Mouse (Mus musculus) heart, embryonic 11.5 days (tissue): ENCODE measurements at regions not wholly inside any gene's neighbourhood (a gene's known extent, or its start where the extent isn't known, plus 50 kb on each side); places are given as distances from the start of the nearest gene placed in this dataset.
A peak's percentile ranks its signal among the peaks of the same experiment; 100 is the strongest.

Experiments used
- ATAC-seq: fragments of 200-750 bp; cut with Nextera tagmentation; replicated peaks from 2 replicates; pipeline ENCODE4 v1.8.0; 2017; ENCODE audit warnings: moderate library complexity; ENCODE audit not compliant: insufficient number of reproducible peaks, low FRiP score, low TSS enrichment
- H3K27ac ChIP-seq: fragments of 300-500 bp; sonication (generic); 2 replicates; pipeline ENCODE4 v1.5.1; 2014; ENCODE audit warnings: mild to moderate bottlenecking, low read depth, low read length
- H3K27me3 ChIP-seq: fragments of 300-500 bp; sonication (generic); 2 replicates; pipeline ENCODE4 v1.6.1; 2014; ENCODE audit warnings: mild to moderate bottlenecking, low read length, mixed read lengths; ENCODE audit not compliant: control insufficient read depth, insufficient read depth
- H3K36me3 ChIP-seq: fragments of 300-500 bp; sonication (generic); 2 replicates; pipeline ENCODE4 v1.6.1; 2014; ENCODE audit warnings: mild to moderate bottlenecking, low read length, moderate library complexity, mixed read lengths; ENCODE audit not compliant: control insufficient read depth, insufficient read depth
- H3K4me1 ChIP-seq: fragments of 300-500 bp; sonication (generic); 2 replicates; pipeline ENCODE4 v1.6.1; 2014; ENCODE audit warnings: low read length; ENCODE audit not compliant: control insufficient read depth, insufficient read depth
- H3K4me2 ChIP-seq: fragments of 300-500 bp; sonication (generic); 2 replicates; pipeline ENCODE4 v1.6.1; 2014; ENCODE audit warnings: mild to moderate bottlenecking, moderate library complexity
- H3K4me3 ChIP-seq: fragments of 300-500 bp; sonication (generic); 2 replicates; pipeline ENCODE4 v1.5.1; 2014; ENCODE audit warnings: low read depth, low read length
- H3K9ac ChIP-seq: fragments of 300-500 bp; sonication (generic); 2 replicates; pipeline ENCODE4 v1.6.1; 2014; ENCODE audit warnings: mild to moderate bottlenecking, low read depth, low read length, moderate library complexity
- H3K9me3 ChIP-seq: fragments of 300-500 bp; sonication (generic); replicated peaks from 2 replicates; pipeline ENCODE4 v1.6.1; 2016; ENCODE audit warnings: low read length; ENCODE audit not compliant: control insufficient read depth
- WGBS: fragments of 180-500 bp; shearing (Covaris S2); extraction: QIAGEN DNeasy Blood & Tissue Kit; methylation state at CpG from one replicate; pipeline ENCODE4 v1.1.7; 2014; ENCODE audit not compliant: insufficient replicate concordance; 5-methylcytosine and 5-hydroxymethylcytosine counted together

GRCm38 (mm10) chr9:47119253-47119652 is 120.7 kb downstream of the Gm4791 start:
- H3K9ac ChIP-seq = no peak overlapping the region
- no peak overlapping the region for H3K4me3 ChIP-seq
- H3K36me3 ChIP-seq = no peaks in the 10 kb centered on the region
- no peaks in the 10 kb centered on the region for H3K4me1 ChIP-seq
- 63% methylated on average over 8 of the region's 8 CpGs for WGBS
- no peak overlapping the region for H3K27ac ChIP-seq
- H3K4me2 ChIP-seq = no peak overlapping the region
- peaks cover 7% of the 10 kb centered on the region; the same call in 1 of the 2 replicates for H3K27me3 ChIP-seq
- H3K9me3 ChIP-seq = no peaks in the 10 kb centered on the region
- ATAC-seq = no peak

GRCm38 (mm10) chr9:47123113-47123512 is 124.6 kb downstream of the Gm4791 start:
- H3K9ac ChIP-seq = no peak overlapping the region
- no peak for ATAC-seq
- H3K27me3 ChIP-seq = 0 out of 2 replicates have a peak, but pooled peaks cover 5% of the 10 kb centered on the region
- H3K4me3 ChIP-seq = no peak overlapping the region
- no peaks in the 10 kb centered on the region for H3K9me3 ChIP-seq
- H3K27ac ChIP-seq = no peak overlapping the region
- H3K36me3 ChIP-seq = no peaks in the 10 kb centered on the region
- H3K4me1 ChIP-seq = no peaks in the 10 kb centered on the region
- no peak overlapping the region for H3K4me2 ChIP-seq
- WGBS = 80% methylated on average over 2 of the region's 2 CpGs

GRCm38 (mm10) chr9:47125517-47125916 is 127.0 kb downstream of the Gm4791 start:
- Histone ChIP-seq H3K36me3 (no peaks in the 10 kb centered on the region), H3K9ac (no peak overlapping the region), H3K4me2 (no peak overlapping the region), H3K27me3 (0 out of 2 replicates have a peak, but pooled peaks cover 5% of the 10 kb centered on the region), H3K9me3 (no peaks in the 10 kb centered on the region), H3K4me1 (no peaks in the 10 kb centered on the region), H3K4me3 (no peak overlapping the region), H3K27ac (no peak overlapping the region)
- ATAC-seq = no peak
- WGBS = 81% methylated on average over 3 of the region's 3 CpGs

DNA sequence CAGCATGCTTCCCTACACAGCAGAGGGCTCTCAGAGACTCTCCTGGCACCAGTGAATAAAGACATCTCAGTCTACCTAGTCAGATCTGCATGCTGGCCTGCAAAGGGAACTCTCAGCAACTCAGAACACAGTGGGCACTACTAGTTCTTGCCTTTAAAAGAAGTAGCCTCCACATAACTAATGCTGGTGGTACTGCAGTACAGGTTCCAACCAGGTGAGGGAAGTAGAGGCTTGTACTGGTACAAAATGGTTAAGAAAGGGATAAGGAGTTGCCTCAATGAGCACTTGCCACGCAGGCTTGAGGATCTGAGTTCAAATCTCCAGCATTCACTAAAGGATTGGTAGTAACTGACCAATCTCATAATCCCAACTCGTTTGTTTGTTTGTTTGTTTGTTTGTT is 127.7 kb downstream of the Gm4791 start:
- H3K36me3 ChIP-seq = no peaks in the 10 kb centered on the region
- H3K27ac ChIP-seq = no peak overlapping the region
- WGBS = 54% methylated on average over 2 of the region's 2 CpGs
- no peaks in the 10 kb centered on the region for H3K4me1 ChIP-seq
- H3K9ac ChIP-seq = no peak overlapping the region
- no peaks in the 10 kb centered on the region for H3K9me3 ChIP-seq
- 0 out of 2 replicates have a peak, but pooled peaks cover 5% of the 10 kb centered on the region for H3K27me3 ChIP-seq
- ATAC-seq = no peak
- H3K4me3 ChIP-seq = no peak overlapping the region
- no peak overlapping the region for H3K4me2 ChIP-seq

GRCm38 (mm10) chr9:47127756-47128424 is 129.3 kb downstream of the Gm4791 start:
- WGBS = 80% methylated on average over 11 of the region's 11 CpGs
- Histone ChIP-seq H3K27ac (no peak overlapping the region), H3K36me3 (no peaks in the 10 kb centered on the region), H3K4me3 (no peak overlapping the region), H3K9me3 (no peaks in the 10 kb centered on the region), H3K4me2 (no peak overlapping the region), H3K27me3 (0 out of 2 replicates have a peak, but pooled peaks cover 3% of the 10 kb centered on the region), H3K4me1 (no peaks in the 10 kb centered on the region), H3K9ac (no peak overlapping the region)
- ATAC-seq = no peak

DNA sequence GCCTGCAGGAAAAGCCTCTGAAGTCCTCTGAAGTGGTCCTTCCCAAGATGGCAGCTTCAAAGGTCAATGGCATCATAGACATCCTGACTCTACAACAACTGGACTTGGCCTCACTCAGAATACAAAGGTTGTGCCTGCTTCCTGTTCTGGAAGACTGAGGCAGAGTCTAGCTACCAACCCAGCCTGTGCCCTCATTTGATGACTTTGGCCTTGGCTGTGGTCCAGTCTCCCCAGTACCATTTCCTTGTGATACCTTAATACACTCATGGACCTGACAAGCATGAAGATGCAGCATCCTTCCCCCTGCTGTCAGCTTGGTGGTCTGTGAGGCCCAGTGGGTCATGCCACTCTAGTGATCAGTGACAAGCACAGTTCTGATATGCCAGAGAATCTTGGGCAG is 130.6 kb downstream of the Gm4791 start:
- Histone ChIP-seq H3K4me3 (no peak overlapping the region), H3K9me3 (no peaks in the 10 kb centered on the region), H3K4me1 (no peaks in the 10 kb centered on the region), H3K36me3 (no peaks in the 10 kb centered on the region), H3K27ac (no peak overlapping the region), H3K27me3 (no peaks in the 10 kb centered on the region), H3K4me2 (no peak overlapping the region), H3K9ac (no peak overlapping the region)
- ATAC-seq = no peak

GRCm38 (mm10) chr9:47133454-47133853 is 134.9 kb downstream of the Gm4791 start:
- Histone ChIP-seq H3K4me3 (no peak overlapping the region), H3K9me3 (no peaks in the 10 kb centered on the region), H3K27me3 (no peaks in the 10 kb centered on the region), H3K27ac (peak overlapping the region; percentile 10; the same call in 1 of the 2 replicates), H3K4me2 (peak overlapping the region; percentile 0; the same call in 1 of the 2 replicates), H3K36me3 (no peaks in the 10 kb centered on the region), H3K4me1 (no peaks in the 10 kb centered on the region), H3K9ac (no peak overlapping the region)
- ATAC-seq = no peak
- 72% methylated on average over 5 of the region's 5 CpGs for WGBS

GRCm38 (mm10) chr9:47133873-47134272 is 135.3 kb downstream of the Gm4791 start:
- Histone ChIP-seq H3K27me3 (no peaks in the 10 kb centered on the region), H3K9ac (no peak overlapping the region), H3K27ac (peak overlapping the region; percentile 10; the same call in 1 of the 2 replicates), H3K4me1 (no peaks in the 10 kb centered on the region), H3K9me3 (no peaks in the 10 kb centered on the region), H3K4me2 (peak overlapping the region; percentile 0; the same call in 1 of the 2 replicates), H3K4me3 (no peak overlapping the region), H3K36me3 (no peaks in the 10 kb centered on the region)
- peak; percentile 75 for ATAC-seq
- 21% methylated on average over 8 of the region's 8 CpGs for WGBS

- no peak overlapping the region for H3K9ac ChIP-seq
- no peak overlapping the region for H3K27ac ChIP-seq
- no peaks in the 10 kb centered on the region for H3K9me3 ChIP-seq
- WGBS = 69% methylated on average over 4 of the region's 4 CpGs
- H3K4me3 ChIP-seq = no peak overlapping the region
- ATAC-seq = no peak
- H3K4me1 ChIP-seq = no peaks in the 10 kb centered on the region
- no peak overlapping the region for H3K4me2 ChIP-seq
- H3K36me3 ChIP-seq = no peaks in the 10 kb centered on the region
- no peaks in the 10 kb centered on the region for H3K27me3 ChIP-seq
These were observed 135.9 kb downstream of the Gm4791 start for GRCm38 (mm10) chr9:47134479-47134878.
